Mouse (Mus musculus) cerebellum, adult 2 months (tissue): ENCODE measurements around the gene Sema6c.

ENCODE experiments used
- CTCF ChIP-seq: fragments of 200-500 bp; IDR thresholded peaks from 2 replicates; pipeline ENCODE4 v1.5.1; 2011; ENCODE audit warnings: low read depth, mild to moderate bottlenecking, control low read depth, low read length, moderate library complexity, borderline replicate concordance; ENCODE audit not compliant: insufficient read depth
- POLR2A ChIP-seq: fragments of 200-500 bp; IDR thresholded peaks from 2 replicates; pipeline ENCODE4 v1.6.1; 2011; ENCODE audit warnings: low read length, control low read depth, borderline replicate concordance; ENCODE audit not compliant: insufficient read depth

- TF ChIP-seq CTCF = no peak
- TF ChIP-seq POLR2A = 0 out of 2 replicates have a peak, but pooled peaks have one; percentile 16
Measured at GRCm38 (mm10) chr3:95129226-95129651, 31.0 kb upstream of the Sema6c start.
